Mouse (Mus musculus) liver, embryonic 14.5 days (tissue): ENCODE results near the gene Hspb11. TPM values are rescaled to one million over a fixed set of nuclear protein-coding genes. Genes with fewer than 3 reads are reported as not detected.

Source experiments
- ATAC-seq: fragments of 200-750 bp; cut with Nextera tagmentation; 2 replicates; pipeline ENCODE4 v1.8.0; 2017; ENCODE audit warnings: moderate number of reproducible peaks, mild to moderate bottlenecking, moderate library complexity; ENCODE audit not compliant: insufficient read depth
- DNase-seq, 3 experiments: peaks; one replicate each; pipeline ENCODE4 v3.0.0-alpha.2; 2012 to 2013; ENCODE audit warnings: low read depth in 3 of 3, low spot score in 3 of 3
- H3K27ac ChIP-seq: fragments of 300-500 bp; sonication (generic); 2 replicates; pipeline ENCODE4 v1.5.1; 2014; ENCODE audit warnings: moderate library complexity, mild to moderate bottlenecking, control low read depth, inconsistent platforms
- H3K27me3 ChIP-seq: fragments of 300-500 bp; sonication (generic); 2 replicates; pipeline ENCODE4 v1.6.1; 2014; ENCODE audit warnings: mild to moderate bottlenecking, low read length, moderate library complexity; ENCODE audit not compliant: control insufficient read depth, insufficient read depth
- H3K36me3 ChIP-seq: fragments of 300-500 bp; sonication (generic); replicated peaks from 2 replicates; pipeline ENCODE4 v1.6.1; 2014; ENCODE audit warnings: low read depth; ENCODE audit not compliant: control insufficient read depth, insufficient read depth
- H3K4me1 ChIP-seq, 2 experiments: fragments of 200-500 bp in 1 of 2; fragments of 300-500 bp in 1 of 2; sonication (generic) in 1 of 2; replicated peaks; 2 replicates each; pipeline ENCODE4 v1.6.1; 2012 to 2014; ENCODE audit warnings: antibody characterized with exemption in 1 of 2, inconsistent platforms in 1 of 2, low read length in 1 of 2; ENCODE audit not compliant: control insufficient read depth in 2 of 2, insufficient read depth in 2 of 2
- H3K4me2 ChIP-seq: fragments of 300-500 bp; sonication (generic); 2 replicates; pipeline ENCODE4 v1.6.1; 2014; ENCODE audit warnings: low read depth, mild to moderate bottlenecking, control low read depth, moderate library complexity
- H3K4me3 ChIP-seq, 2 experiments: fragments of 200-500 bp in 1 of 2; fragments of 300-500 bp in 1 of 2; sonication (generic) in 1 of 2; 2 replicates each; pipeline ENCODE4 v1.5.1; 2012 to 2014; ENCODE audit warnings: low read depth in 2 of 2, low read length in 2 of 2, mild to moderate bottlenecking in 2 of 2, control low read depth in 1 of 2, inconsistent platforms in 1 of 2, moderate library complexity in 1 of 2; ENCODE audit not compliant: insufficient read depth in 1 of 2
- H3K9ac ChIP-seq: fragments of 300-500 bp; sonication (generic); replicated peaks from 2 replicates; pipeline ENCODE4 v1.6.1; 2014; ENCODE audit warnings: mild to moderate bottlenecking, control low read depth, moderate library complexity
- H3K9me3 ChIP-seq: fragments of 300-500 bp; sonication (generic); 2 replicates; pipeline ENCODE4 v1.6.1; 2016; ENCODE audit warnings: low read length, mixed read lengths; ENCODE audit not compliant: control insufficient read depth
- CTCF ChIP-seq: IDR thresholded peaks from 2 replicates; pipeline ENCODE4 v1.5.1; 2016; ENCODE audit warnings: antibody characterized with exemption, low read depth, control low read depth
- EP300 ChIP-seq: IDR thresholded peaks from 2 replicates; pipeline ENCODE4 v1.6.1; 2016; ENCODE audit warnings: antibody characterized with exemption, low read depth
- WGBS: fragments of 180-500 bp; shearing (Covaris S2); extraction: QIAGEN DNeasy Blood & Tissue Kit; methylation state at CpG from one replicate; pipeline ENCODE4 v1.1.7; 2014; ENCODE audit not compliant: insufficient replicate concordance; 5-methylcytosine and 5-hydroxymethylcytosine counted together
- polyA plus RNA-seq, 2 experiments: library from polyadenylated mRNA; depleted of rRNA in 1 of 2; stranded (reverse) in 1 of 2; unstranded in 1 of 2; fragments of >200 nt; fragmentation: Nextera tagmentation in 1 of 2; extraction: Ambion mirVana in 1 of 2; gene quantifications; 2 replicates each; pipeline versions ENCODE4 v1.2.1 to v1.2.3; 2012 to 2014

Hspb11 gene
- polyA plus RNA-seq, 2 experiments, result 3.6 to 7.8 TPM

DNA sequence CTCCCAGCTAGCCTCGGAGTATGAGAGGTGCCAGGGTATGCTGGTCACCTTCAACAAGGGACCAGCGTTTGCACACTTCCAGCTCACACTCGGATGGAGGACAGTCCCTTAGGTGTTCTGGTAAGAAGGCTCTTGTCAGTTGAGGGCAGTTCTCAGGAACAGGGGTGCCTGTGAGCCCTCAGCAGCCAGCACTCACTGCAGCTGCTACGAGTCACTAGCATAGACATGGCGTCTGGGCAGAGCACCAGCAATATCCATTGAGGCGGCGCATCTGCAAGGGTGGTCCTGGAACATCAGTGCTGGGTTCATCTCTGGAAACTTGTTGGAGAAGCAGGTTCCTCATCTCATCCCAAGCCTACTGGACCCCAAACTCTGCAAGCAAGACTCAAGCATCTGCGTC lies 33.0 kb downstream of the Hspb11 start:
- ATAC-seq (no peak), DNase-seq (no peak)
- TF ChIP-seq EP300 (no peak), CTCF (no peak)
- Histone ChIP-seq H3K9me3 (no peaks in the 10 kb centered on the region), H3K27ac (no peak overlapping the region), H3K4me1 (no peaks in the 10 kb centered on the region), H3K9ac (no peak overlapping the region), H3K27me3 (no peaks in the 10 kb centered on the region), H3K4me2 (no peak overlapping the region), H3K36me3 (no peaks in the 10 kb centered on the region), H3K4me3 (no peak overlapping the region)
- 75% methylated on average over 8 of the region's 8 CpGs for WGBS

DNA sequence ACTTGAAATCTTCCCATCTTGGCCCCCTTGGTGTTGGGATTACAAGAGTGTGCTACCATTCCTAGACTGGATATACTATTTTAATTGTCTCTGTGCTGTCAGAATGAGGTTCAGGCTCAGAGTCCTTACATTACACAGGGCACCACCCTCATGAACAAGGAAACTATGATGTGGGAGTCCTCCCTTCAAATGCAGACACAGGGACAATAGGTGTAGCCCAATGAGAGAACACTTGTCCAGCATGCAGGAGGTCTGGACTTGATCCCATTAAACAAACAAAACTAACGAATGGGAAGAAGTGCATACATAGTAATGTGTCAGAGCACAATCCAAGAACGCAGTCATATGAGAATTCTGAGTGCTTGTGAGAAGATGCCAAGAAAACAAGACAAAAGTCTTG lies 34.1 kb downstream of the Hspb11 start:
- TF ChIP-seq EP300, result no peak
- Histone ChIP-seq H3K36me3 (no peaks in the 10 kb centered on the region), H3K9ac (no peak overlapping the region), H3K27me3 (no peaks in the 10 kb centered on the region), H3K27ac (no peak overlapping the region), H3K4me2 (no peak overlapping the region), H3K9me3 (no peaks in the 10 kb centered on the region), H3K4me3 (no peak overlapping the region), H3K4me1 (no peaks in the 10 kb centered on the region)
- DNase-seq (no peak), ATAC-seq (no peak)
- WGBS, result 66% methylated on average over 2 of the region's 2 CpGs

- Histone ChIP-seq H3K27ac (no peak overlapping the region), H3K9ac (no peak overlapping the region), H3K27me3 (no peaks in the 10 kb centered on the region), H3K36me3 (no peaks in the 10 kb centered on the region), H3K9me3 (no peaks in the 10 kb centered on the region), H3K4me2 (no peak overlapping the region), H3K4me1 (no peaks in the 10 kb centered on the region), H3K4me3 (no peak overlapping the region)
- no peak for ATAC-seq
- TF ChIP-seq CTCF (no peak), EP300 (no peak)
- DNase-seq, result no peak
- whole genome bisulfite sequencing, result 67% methylated on average over 7 of the region's 7 CpGs
Observed at GRCm38 (mm10) chr4:107291611-107292272, 38.3 kb downstream of the Hspb11 start.

DNA sequence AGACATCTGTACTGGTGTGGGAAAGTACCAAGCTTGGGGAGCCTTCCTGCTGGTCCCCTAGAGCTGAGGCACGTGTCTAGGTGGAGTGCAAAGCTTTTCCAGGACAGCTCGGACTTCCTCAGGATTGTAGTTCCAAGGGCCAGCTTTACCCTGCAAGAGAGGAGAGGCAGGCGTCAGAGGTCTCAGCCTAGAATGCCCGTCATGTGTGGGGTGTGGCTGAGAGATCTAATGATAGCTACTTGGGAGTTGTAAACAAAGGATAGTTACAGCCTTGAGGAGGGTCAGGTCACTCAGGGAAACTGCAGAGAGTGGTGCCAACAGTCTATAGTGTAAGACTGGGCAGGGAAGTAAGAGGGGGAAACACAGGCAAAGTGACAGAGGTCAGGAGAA lies 38.9 kb downstream of the Hspb11 start:
- WGBS, result 20% methylated on average over 4 of the region's 4 CpGs
- H3K4me3 ChIP-seq, result no peak overlapping the region
- H3K36me3 ChIP-seq, result no peaks in the 10 kb centered on the region
- no peak overlapping the region for H3K9ac ChIP-seq
- H3K9me3 ChIP-seq, result no peaks in the 10 kb centered on the region
- H3K27me3 ChIP-seq, result no peaks in the 10 kb centered on the region
- H3K27ac ChIP-seq, result no peak overlapping the region
- no peak for TF ChIP-seq CTCF
- TF ChIP-seq EP300, result no peak
- no peaks in the 10 kb centered on the region for H3K4me1 ChIP-seq
- DNase-seq (no peak), ATAC-seq (no peak)
- H3K4me2 ChIP-seq, result no peak overlapping the region

DNA sequence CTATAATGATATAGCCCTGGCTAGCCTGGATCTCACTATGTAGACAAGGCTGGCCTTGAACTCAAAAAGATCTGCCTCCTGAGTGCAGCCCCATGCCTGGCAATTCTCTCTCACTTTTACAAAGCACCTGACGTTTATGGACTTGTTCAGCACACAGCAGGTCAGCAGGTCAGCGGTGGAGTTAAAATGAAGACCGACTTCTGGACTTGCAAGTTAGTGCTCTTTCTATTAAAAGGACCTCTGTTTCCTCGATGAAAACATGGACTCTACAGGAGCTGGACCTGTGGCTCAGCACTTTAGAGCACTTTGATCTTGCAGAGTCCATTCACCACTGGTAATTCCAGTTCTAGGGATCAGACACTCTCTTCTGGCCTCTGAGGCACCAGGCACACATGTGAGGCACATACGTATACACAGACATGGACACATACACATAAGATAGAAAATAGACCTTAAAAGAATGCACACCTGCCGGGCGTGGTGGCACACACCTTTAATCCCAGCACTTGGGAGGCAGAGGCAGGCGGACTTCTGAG lies 44.7 kb downstream of the Hspb11 start:
- H3K36me3 ChIP-seq, result no peaks in the 10 kb centered on the region
- no peak overlapping the region for H3K27ac ChIP-seq
- H3K4me1 ChIP-seq, result peaks cover 0 to 6% of the 10 kb centered on the region in 2 experiments; a peak in 2 of 4 replicates
- ATAC-seq, result no peak
- no peak overlapping the region for H3K9ac ChIP-seq
- H3K4me3 ChIP-seq, result no peak overlapping the region
- DNase-seq, result no peak
- H3K4me2 ChIP-seq, result no peak overlapping the region
- H3K27me3 ChIP-seq, result no peaks in the 10 kb centered on the region
- TF ChIP-seq CTCF (no peak), EP300 (no peak)
- H3K9me3 ChIP-seq, result no peaks in the 10 kb centered on the region
- 58% methylated on average over 8 of the region's 8 CpGs for WGBS
